Mouse (Mus musculus): Measurements from ENCODE around the gene Patz1.

DNA sequence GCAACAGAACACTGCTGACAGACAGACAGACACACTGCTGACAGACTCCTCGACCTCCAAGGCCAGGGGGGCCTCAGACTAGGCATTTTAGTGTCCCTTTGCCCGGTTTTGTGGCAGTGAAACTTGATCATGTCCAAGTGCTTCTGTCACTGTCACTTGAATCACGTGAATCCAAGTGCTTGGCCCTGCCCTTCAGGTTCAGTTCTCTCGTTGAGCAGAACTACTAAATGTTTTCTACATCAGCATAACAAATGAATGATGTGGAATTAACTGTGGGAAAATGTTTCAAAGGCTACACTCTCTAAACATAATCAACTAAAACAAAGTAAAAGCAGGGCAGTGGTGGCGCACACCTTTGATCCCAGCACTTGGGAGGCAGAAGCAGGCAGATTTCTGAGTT is 10.3 kb upstream of the Patz1 start:
- TF ChIP-seq CTCF (IDR thresholded peaks at IDR 0.05; ENCODE audit: extremely low read depth, insufficient read depth, low read length), result no peak
- TF ChIP-seq POLR2A (IDR thresholded peaks at IDR 0.05; ENCODE audit: extremely low read depth, insufficient read depth, low read length), result no peak
